Comparison of ENCODE assay signal across 25 mouse cellular contexts in genomic region chr16:30307306-30307705, GRCm38 (mm10). TPM values are rescaled to one million over a fixed set of nuclear protein-coding genes. Genes with fewer than 3 reads are reported as not detected.
"Had no signal": no experiment of that assay in that cellular context is flagged by ENCODE, and none has a peak within 500 bp of the region (broad histone marks: within the 10 kb centered on the region; RNA-seq: fewer than 3 reads in every experiment).

No protein-coding gene starts in this region.

- DNase-seq: kidney, adult 11 months; kidney, adult 8-10 months; kidney, postnatal 10 days; kidney, postnatal 36 days; left cerebral cortex, postnatal 4 days; lung, adult 18-20 months; lung, postnatal 36 days; right cerebral cortex, postnatal 25 days; spleen, adult 18-20 months; thymus, postnatal 25 days had no signal

- H3K9ac ChIP-seq: kidney, embryonic 15.5 days; limb, embryonic 12.5 days; limb, embryonic 15.5 days; liver, embryonic 14.5 days; lung, embryonic 15.5 days; midbrain, embryonic 12.5 days; midbrain, embryonic 15.5 days; neural tube, embryonic 13.5 days; stomach, embryonic 15.5 days had no signal

- H3K9me3 ChIP-seq: kidney, embryonic 15.5 days; limb, embryonic 12.5 days; limb, embryonic 15.5 days; lung, embryonic 15.5 days; midbrain, embryonic 12.5 days; midbrain, embryonic 15.5 days; neural tube, embryonic 13.5 days; stomach, embryonic 15.5 days had no signal

- H3K4me3 ChIP-seq: limb, embryonic 15.5 days; midbrain, embryonic 15.5 days; stomach, embryonic 15.5 days had no signal

- H3K36me3 ChIP-seq: kidney, embryonic 15.5 days; limb, embryonic 12.5 days; limb, embryonic 15.5 days; lung, embryonic 15.5 days; midbrain, embryonic 12.5 days; midbrain, embryonic 15.5 days; neural tube, embryonic 13.5 days; stomach, embryonic 15.5 days had no signal

- H3K27ac ChIP-seq: kidney, embryonic 15.5 days; limb, embryonic 12.5 days; limb, embryonic 15.5 days; liver, embryonic 14.5 days; lung, embryonic 15.5 days; midbrain, embryonic 12.5 days; midbrain, embryonic 15.5 days; neural tube, embryonic 13.5 days; stomach, embryonic 15.5 days had no signal

- ATAC-seq: midbrain, embryonic 15.5 days had no signal

RNA-seq across cellular contexts. Expression of gene Lrrc15, which starts 24.2 kb away (rescaled TPM):
- total RNA-seq: left cerebral cortex, adult 8-10 months; neutrophil, adult 5-6 weeks had no signal

RNA-seq across cellular contexts. Expression of gene Cpn2, which starts 40.0 kb away (rescaled TPM):
- total RNA-seq: layer of hippocampus, adult 8-10 months; layer of hippocampus, postnatal 14 days; left cerebral cortex, adult 8-10 months; left cerebral cortex, postnatal 14 days; left cerebral cortex, postnatal 4 days had no signal
- polyA plus RNA-seq: limb, embryonic 12.5 days; limb, embryonic 15.5 days; lung, embryonic 15.5 days; midbrain, embryonic 12.5 days; midbrain, embryonic 15.5 days; neural tube, embryonic 13.5 days; thymus, postnatal 0 days had no signal
